Mouse (Mus musculus) spleen, postnatal 4 days (tissue): ENCODE results near the gene 2310061I04Rik.

Experiments used
- DNase-seq, 2 experiments: peaks; one replicate each; pipeline ENCODE4 v3.0.0; 2022; ENCODE audit warnings: low spot score in 2 of 2

2310061I04Rik gene

GRCm38 (mm10) chr17:35870151-35870883 lies 26.9 kb downstream of the 2310061I04Rik start:
- peak; percentile 74 to 83 for DNase-seq

DNA sequence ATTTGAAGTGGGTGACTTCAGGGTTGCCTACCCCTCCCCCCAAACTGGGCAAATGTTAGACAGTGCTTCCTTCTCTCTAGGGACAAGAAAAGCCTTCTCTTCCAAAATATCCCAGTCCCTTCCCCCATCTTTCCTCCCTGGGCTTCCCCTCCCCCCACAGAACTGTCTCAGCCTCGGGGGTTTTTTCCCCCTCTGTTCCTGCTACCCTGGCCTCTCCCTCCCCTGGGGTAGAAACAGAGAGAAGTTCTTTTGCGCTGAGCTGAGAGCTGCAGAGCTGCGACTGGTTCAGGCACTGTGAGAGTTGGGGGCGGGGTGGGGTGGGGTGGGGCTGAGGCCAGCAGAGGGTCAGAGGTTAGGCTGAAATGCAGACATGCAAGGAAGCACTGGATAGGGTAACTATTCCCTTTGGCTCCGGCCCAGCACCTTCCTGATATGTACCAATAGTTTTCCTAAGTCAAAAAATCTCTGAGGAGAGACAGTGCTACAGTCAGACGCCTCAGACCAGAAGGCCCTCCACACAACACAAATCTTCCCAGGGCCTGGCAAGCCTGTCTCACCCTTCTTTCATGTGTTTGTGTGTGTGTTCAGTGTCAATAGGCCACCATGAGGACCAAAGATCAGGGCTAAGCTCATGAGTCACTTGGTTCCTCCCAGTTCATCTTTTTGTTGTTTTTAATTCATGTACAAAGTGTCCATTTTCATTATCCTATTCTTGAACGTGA lies 27.7 kb downstream of the 2310061I04Rik start:
- DNase-seq: peak; percentile 39 to 64

DNA sequence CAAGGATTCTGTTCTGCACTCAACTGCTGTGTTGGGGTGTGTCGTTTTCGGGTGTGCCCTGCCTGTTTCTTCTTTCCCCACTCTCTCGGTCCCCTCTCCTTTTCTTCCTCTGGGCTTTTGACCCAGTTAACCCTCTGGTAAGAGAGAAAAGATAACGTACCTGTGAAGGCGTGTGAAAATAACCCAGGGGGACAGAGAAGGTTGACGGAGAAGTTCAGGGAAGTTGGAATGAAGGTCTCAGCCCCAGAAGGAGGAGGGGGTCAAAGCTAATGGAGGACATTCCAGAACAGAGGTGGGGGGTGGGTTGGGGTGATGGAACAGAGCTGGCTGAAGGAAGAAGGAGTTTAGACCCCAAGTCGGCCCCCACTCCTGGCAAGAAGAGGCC lies 28.3 kb downstream of the 2310061I04Rik start:
- DNase-seq: no peak

DNA sequence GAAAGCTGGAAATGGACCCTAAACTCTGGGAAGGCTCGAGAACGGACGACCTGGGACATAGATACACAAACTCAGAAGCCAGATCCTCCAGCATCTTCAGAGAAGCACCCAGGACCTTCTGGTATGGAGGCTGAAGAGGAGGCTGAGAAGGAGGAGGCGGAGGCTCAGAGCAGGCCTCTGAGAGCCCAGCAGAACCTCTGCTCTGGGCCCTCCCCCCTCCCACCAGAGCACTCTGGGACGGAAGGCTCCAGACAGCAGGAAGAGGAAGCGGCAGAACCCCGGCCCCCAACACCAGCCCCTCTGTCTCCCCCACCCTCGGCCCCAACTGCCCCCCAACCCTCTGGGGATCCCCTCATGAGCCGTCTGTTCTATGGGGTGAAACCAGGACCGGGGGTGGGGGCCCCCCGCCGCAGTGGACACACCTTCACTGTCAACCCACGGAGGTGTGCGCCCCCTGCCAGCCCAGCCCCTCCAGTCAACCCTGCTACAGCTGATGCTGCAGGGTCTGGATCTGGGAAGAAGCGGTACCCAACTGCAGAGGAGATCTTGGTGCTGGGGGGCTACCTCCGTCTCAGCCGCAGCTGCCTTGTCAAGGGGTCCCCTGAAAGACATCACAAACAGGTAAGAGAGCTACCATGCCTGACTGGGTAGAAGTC lies 28.9 kb downstream of the 2310061I04Rik start:
- peak; percentile 49 to 73 for DNase-seq

DNA sequence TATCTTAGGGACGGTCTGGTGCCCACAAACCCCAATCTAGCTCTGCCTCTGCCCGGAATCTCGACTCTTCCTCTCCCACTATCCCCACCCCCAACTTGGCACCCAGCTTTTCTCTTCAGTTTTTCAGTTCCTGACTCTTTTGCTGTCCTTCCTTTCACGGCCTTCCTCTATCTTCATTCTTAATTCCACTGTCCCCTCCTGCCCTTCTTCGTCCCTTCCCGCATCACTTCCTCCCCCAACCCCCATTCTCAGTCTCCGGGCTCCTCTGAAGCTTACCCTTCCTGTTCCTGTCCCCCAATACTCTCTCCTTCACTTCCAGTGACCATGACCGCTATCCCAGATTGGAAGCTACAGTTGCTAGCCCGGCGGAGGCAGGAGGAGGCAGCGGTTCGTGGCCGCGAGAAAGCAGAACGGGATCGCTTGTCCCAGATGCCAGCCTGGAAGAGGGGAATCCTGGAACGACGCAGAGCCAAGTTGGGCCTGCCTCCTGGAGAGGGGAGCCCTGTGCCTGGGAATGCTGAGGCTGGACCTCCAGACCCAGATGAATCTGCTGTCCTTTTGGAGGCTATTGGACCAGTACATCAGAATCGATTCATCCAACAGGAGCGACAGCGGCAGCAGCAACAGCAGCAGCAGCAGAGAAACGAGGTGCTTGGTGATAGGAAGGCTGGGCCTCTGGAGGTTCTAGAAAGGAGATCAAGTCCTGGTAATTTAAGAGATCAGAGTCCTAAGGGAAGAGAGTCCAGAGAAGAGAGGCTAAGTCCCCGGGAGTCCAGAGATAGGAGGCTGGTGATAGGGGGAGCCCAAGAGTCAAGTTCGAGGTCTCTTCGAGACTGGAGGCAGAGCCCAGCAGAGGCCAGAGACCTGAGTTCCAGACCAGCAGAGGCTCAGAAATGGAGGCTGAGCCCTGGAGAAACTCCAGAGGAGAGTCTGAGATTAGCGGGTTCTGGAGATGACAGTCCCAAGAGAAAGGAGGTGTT lies 30.0 kb downstream of the 2310061I04Rik start:
- DNase-seq: peak; percentile 71 to 80

DNA sequence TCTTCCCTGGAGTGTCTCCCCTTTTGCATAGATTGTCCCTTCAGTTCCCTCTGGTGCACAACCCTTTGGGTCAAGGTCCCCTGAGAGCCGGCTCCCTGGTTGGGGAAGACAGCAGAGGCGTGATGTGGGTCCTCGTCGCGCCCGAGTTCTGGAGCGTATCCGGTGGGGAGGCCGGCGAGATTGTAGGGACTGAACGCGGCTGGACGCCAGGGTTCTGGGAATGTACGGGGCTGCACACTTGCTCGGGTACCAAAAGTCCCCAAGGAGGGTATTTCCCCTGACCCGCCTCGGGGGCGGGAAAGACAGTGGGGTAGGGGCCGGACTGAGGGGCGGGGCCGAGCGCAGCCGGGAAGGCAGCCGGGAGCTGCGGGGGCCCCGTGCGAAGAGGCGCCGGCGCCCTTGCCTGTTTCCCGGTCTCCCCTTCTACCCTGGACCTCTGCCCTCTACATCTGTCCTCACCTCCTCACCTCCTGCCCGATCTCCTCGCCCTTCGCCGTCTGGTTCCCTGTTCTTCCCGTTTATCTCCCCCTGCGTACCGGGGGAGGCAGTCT lies 30.9 kb downstream of the 2310061I04Rik start:
- DNase-seq: peak; percentile 57 to 78

DNA sequence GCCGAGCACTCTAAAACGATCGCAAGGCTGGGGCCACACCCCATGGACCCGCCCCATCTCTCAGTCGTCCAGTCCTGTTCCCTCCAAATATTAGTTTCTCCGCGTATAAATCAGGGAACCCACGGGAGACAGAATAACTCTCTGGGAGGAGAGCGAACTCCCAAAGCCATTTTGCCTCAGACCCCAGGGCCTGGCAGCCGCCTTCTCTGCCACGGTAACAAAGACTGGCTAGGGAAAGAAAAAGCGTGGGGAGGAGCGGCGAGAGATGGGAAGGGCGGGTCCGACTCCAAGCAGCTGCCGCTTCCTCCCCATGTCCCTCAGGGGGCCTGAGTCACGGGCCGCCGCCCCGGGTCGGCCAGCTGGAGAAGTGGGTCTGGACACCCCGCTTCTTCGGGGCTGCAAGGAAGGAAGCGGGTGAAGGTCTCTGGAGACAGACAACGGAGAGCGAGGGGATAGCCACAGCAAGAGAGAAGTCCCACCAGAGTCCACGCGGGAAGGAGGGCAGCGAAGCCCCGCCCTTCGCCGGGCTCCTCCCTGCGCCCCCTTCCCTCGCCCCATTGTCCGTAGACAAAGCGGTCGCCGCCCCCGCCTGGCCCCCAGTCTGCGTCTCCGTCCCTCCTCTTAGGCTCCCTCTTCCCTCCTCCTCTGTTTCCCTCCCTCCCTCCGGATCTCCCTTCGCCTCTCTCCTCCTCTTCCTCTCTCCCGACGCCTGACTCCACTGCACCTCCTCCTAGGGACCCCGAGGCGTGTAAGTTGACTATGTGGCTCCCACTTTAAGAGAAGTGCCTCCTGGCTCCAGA lies 31.6 kb downstream of the 2310061I04Rik start, which contains the start of gene Ppp1r18:
Gene Ppp1r18, plus strand, starts transcription at position 113 of the 800 bp plus-strand sequence.
- DNase-seq: peak; percentile 66 to 83

- no peak for DNase-seq
Measured at GRCm38 (mm10) chr17:35864832-35865353, 32.3 kb downstream of the 2310061I04Rik start.

DNA sequence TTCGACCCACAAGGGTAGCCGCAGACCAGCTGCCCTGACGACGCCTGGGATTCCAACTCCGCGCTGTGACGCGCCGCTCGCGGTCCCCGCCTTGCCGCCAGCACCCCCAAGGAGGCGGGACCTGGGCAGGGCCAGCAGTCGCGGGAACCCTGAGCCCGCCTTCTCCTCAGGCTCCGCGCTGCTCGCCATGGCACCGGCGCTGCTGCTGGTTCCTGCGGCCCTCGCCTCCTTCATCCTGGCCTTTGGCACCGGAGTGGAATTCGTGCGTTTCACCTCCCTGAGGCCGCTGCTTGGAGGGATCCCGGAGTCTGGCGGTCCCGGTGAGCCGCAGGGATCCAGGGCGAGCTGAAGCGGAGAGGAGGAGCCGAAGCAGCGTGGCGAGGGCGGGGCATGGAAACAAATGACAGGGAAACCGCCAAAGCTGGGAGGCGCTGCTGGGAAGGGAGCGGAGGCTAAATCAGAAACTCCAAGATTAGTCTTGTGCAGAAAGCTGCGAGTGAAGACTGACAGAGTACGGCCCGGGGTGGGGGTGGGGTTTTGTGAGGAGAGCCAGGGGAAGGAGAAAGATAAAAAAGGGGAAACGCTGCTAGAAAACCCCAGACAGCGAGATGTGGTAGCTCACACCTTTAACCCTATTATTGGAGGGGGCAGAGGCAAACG lies 35.9 kb downstream of the 2310061I04Rik start, which contains the start of gene Nrm:
Gene Nrm, plus strand, starts transcription at position 121 of the 660 bp plus-strand sequence.
- peak; percentile 86 to 93 for DNase-seq

DNA sequence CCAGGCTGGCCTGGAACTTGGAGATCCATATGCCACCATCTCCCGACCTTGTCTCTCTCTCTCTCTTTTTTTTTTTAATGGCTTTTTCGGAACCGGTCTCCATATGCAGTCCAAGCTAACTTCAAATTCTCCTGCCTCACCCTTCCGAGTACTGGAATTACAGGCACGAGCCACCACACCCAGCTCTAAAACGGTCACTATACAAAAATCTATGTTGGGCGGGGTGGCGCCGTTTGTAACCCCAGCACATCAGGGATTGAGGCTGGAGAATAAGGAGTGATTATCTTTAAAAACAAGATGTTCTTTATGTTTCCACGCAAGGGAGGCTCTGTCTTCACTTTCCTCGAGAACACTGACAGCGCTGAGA lies 36.4 kb downstream of the 2310061I04Rik start:
- no peak for DNase-seq

- DNase-seq: no peak
Measured at GRCm38 (mm10) chr17:35859835-35860234, 37.4 kb downstream of the 2310061I04Rik start.

GRCm38 (mm10) chr17:35859371-35859770 lies 37.9 kb downstream of the 2310061I04Rik start:
- DNase-seq: no peak

DNA sequence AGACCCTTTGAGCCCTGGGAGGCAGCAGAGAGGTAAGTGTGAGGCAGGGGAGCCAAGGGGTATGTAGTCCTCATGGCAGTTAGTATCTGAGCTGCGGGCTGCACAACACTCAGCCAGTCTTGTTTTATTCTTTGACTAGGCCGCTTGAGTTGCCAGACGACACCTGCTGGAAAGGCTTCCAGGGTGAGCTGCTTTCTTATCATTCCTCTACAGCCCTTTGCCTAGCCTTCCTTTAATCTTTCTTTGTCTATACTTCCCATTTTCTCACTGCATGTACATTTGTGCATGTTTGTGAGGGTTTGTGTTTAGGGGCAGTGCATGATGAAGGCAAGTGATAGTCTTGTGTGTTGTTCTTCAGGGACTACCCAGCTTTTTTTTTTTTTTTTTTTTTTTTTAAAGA lies 46.3 kb downstream of the 2310061I04Rik start:
- DNase-seq: no peak

DNA sequence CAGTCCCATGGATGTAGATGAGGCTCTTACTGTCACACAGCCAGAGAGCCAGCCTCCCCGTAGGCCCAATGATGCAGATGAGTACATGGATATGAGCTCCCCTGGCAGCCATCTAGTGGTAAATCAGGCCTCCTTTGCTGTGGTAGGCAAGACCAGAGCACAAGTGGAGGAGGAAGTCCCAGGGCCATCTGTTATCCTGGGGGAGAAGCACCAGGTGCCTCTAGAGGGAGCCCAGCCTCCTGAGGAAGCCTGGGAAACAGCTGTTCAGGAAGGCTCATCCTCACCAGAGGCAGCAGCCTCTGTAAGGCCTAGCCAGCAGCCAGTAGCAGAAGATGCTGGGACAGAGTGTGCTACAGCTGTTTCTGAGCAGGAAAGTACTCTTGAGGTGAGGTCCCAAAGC lies 49.1 kb downstream of the 2310061I04Rik start:
- DNase-seq: no peak

DNA sequence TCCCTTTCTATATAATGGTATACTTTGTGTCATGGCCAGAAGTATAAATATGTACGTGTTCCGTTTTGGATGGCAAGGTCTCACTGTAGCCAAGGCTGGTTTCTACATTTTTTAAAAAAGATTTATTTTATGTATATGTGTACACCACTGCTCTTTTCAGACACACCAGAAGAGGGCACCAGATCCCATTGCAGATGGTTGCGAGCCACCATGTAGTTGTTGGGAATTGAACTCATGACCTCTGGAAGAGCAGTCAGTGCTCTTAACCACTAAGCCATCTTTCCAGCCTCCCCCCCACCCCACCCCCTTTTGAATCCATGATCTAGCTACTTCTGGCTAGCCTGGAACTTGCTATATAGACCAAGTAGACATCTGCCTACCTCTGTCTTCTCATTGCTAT lies 53.7 kb downstream of the 2310061I04Rik start:
- DNase-seq: no peak
